Mouse (Mus musculus): ENCODE results near the gene Zfp11.
A peak's percentile ranks its signal among the peaks of the same experiment; 100 is the strongest.

The Zfp11 gene

DNA sequence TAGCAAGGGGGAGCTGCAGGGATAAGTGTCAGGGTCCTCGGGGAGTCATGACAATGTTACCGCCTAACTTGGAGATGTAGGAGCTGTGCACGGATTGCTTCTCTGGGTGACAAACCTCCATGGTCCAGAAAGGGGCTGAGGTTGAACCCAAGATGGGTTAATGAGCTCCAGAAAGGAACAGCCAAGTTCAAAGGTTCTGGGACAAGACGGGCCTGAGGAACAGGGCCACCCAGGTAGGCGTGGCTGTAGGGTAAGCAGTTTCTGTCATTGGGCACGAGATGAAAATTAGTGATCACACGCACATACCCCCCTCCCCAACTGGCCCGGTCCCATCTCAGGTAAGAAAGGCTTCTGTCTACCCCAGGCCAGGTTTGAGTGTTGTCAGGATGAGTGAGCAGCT lies 62.4 kb downstream of the Zfp11 start:
- peak in 1 of 2 experiments; percentile 29 for DNase-seq

All from kidney, adult 8-10 months (tissue).